Mouse (Mus musculus) fat pad, adult 2 months (tissue): ENCODE measurements around the gene Cep104.

Experiments
- DNase-seq: peaks from one replicate; pipeline ENCODE4 v3.0.0-alpha.2; 2011; ENCODE audit warnings: low read depth, low spot score; ENCODE audit errors: extremely low read depth

The Cep104 gene

DNA sequence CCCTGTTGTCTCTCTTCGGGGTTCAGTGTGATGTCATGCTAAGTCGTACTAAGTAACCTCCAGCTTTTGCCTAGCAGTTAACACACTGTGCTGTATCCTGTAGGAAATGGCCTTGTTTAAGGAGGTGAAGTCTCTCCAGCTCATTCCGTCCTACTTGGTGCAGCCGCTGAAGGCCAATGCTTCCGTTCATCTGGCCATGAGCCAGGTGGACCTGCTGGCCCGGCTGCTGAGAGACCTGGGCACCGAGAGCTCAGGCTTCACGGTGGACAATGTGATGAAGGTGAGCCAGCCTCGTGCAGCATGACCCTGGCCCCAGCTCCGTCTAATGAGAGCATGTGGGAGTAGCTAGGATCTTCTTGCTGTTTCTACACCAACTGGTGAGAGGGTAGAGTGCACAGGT lies 17.7 kb downstream of the Cep104 start:
- DNase-seq = no peak

DNA sequence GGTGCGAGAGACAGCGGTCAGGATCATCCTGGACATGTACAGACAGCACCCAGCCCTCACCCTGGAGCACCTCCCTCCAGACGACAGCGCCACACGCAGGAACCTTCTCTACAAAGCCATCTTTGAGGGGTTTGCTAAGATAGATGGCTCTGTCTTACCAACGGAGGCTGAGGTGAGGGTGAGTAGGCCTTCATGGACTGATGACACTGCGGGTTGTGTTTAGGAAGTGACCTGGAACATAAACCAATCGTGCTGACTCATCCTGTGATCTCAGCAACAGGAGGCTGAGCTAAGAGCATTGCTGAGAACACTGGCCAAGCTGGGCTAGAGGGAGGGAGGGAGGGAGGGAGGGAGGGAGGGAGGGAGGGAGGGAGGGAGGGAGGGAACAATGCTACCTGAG lies 18.5 kb downstream of the Cep104 start:
- DNase-seq = no peak

DNA sequence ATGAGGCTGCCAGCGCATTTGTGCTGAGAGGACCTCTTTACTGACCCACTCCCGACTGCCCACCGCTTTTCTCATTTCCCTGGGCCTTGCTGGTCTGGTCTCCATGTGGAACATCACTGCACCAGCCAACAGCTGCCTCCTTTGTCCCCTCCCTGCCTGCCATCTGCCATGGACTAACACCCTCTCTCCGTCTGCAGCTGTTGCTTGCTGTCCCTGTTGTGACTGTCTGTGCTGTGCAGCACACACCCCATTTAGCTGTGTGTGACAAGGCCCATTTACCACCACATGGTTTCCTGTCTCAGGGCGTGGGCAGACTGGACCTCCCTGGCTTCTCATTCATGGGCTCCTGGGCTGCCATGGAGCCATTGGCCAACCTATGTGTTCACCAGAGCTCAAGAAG lies 30.5 kb downstream of the Cep104 start:
- no peak for DNase-seq

DNA sequence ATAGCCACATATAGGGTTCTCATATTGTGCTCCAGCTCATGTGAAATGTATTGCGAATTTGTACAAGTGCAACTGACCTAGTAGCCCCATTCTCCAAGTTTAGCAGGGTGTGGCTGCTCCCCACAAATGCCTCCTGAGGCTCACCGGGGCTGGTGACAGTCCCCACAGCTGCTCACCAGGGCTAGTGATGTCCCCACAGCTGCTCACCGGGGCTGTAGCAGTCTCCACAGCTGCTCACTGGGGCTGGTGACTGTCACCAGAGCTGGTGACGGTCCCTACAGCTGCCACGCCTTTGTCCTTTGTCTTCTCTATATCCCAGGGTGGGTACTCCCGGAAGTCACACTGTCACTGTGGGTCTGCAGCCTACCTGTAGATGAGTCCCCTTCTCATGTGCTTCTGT lies 31.3 kb downstream of the Cep104 start:
- DNase-seq = no peak

DNA sequence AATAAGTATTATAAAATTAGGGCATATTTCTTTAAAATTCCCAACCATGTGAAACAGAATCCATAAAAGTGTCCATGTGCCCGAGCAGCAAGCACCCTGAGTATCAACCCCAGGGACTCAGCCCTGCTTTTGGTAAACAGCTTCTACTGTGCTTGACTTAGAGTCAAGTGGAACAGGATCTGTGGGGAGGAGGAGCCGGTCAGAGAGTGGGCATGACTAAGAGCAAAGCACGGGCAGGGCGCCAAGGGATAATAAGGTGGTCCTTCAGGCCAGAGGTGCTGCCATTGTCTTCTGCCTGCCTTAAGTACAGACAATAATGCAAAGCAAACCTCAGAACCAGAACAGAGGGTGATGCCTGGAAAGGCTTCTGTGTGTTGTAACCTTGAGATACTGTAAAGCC lies 32.8 kb downstream of the Cep104 start:
- no peak for DNase-seq

DNA sequence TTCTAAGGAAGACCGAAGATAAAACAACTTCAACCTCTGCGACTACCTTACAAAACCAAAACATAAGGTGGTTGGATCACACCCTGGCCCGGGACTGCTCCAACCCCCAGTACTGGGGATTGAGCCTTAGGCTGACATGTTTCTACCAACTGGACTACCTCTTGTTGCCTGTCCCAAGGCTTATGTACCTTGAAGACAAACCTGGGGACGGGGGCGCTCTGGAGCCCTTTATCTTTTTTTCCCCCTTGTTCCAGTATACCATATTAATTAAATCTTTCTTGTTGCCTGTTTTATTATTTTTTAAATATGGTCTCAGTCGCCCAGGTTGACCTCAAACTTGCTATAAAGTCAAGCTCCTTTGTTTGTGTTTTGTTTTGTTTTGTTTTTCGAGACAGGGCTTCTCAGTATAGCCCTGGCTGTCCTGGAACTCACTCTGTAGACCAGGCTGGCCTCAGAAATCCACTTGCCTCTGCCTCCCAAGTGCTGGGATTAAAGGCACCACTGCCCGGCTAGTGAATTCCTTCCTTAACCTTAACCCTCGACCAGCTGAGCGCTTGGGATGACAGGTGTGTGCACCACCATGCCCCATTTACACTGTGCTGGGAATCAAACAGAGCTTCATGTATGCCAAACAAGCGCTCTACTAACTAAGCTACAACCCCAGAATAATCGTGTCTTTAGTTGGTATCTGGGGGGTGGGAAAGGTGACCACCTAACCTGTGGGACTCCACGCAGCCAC lies 36.1 kb downstream of the Cep104 start:
- DNase-seq = no peak

DNA sequence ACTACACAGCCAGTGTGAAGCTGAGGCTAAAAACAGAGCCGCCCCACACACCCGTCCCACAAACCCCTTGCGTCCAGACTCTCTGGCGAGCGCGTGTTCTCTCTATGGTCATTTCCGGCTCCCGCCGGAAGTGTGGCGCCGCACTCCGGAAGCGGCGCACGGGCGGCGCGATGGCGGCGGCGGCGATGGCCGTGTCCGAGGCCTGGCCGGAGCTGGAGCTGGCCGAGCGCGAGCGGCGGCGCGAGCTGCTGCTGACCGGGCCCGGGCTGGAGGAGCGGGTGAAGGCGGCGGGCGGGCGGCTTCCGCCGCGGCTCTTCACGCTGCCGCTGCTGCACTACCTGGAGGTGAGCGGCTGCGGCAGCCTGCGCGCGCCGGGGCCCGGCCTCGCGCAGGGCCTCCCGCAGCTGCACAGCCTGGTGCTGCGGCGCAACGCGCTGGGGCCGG lies 36.7 kb downstream of the Cep104 start, which contains the start of gene Lrrc47:
Gene Lrrc47, plus strand, starts transcription at position 86 of the 444 bp plus-strand sequence.
- DNase-seq = no peak

DNA sequence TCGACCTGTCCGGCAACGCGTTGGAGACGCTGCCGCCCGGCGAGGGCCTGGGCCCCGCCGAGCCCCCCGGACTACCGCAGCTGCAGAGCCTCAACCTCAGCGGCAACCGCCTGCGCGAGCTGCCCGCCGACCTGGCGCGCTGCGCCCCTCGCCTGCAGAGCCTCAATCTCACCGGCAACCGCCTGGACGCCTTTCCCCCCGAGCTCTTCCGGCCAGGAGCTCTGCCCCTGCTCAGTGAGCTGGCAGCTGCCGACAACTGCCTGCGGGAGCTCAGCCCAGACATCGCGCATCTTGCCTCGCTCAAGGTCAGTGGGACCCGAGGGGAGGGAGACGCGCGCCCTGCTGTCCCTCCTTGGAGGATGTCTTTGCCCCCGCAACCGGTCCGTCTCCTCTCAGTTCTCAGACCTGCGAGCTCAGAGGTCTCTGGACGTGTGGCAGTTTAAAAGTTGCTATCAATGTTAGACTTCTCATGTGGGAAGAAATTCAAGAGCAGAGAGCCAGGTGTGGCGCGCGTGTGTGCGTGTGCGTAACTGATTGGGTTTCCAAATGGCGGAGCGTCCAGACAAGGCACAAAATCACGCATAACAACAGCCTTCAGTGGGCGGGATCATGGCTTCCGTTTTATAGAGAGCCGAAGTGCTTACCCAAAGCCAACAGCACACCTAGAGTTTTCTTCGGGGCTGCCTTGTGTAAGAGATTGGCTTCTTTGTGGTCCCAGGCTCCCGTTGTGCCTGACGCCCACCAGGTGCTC lies 37.3 kb downstream of the Cep104 start:
- DNase-seq = no peak

DNA sequence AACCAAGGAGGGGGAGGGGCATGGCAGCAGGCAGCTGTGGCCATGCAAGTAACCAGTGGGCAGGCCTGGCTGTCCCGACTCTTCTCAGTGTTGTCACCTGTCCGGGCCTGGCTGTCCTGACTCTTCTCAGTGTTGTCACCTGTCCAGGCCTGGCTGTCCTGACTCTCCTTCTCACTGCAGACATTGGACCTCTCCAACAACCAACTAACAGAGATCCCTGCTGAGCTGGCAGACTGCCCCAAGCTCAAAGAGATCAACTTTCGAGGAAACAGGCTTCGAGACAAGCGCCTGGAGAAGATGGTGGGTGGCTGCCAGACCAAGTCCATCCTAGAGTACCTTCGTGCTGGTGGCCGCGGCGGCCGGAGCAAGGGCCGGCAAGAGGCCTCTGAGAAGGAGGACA lies 40.5 kb downstream of the Cep104 start:
- no peak for DNase-seq

DNA sequence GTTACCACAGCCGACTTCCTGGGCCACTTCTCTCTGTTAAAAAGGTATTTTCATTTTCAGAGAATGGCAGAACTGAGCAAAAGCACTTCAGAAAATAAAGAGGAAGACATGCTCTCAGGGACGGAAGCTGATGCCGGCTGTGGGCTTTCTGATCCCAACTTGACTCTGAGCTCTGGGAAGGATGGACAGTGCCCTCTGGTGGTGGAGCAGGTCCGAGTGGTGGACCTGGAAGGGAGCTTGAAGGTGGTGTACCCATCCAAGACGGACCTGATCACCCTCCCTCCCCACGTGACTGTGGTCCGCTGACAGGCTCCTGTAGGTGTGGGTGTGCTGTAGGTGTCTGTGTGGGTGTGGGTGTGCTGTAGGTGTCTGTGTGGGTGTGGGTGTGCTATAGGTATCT lies 44.6 kb downstream of the Cep104 start:
- no peak for DNase-seq

DNA sequence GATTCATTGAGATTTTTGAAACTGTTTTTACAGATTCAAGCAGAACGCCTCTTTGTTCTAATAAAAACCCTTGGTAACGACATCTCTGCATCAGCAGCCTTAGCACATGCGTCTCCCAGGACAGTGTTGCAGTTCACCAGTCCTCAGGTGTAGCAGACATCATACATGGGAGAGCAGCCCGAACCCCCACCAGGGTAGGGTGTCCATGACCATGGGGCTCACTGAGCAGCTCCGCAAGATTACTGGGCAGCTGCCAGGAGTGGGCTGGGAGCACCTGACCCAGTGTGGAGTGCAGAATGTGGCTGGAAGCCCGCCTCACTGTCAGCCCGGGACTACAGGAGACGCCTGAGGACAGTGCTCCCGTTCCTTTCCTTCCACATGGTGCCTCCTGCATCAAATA lies 46.4 kb downstream of the Cep104 start:
- no peak for DNase-seq

DNA sequence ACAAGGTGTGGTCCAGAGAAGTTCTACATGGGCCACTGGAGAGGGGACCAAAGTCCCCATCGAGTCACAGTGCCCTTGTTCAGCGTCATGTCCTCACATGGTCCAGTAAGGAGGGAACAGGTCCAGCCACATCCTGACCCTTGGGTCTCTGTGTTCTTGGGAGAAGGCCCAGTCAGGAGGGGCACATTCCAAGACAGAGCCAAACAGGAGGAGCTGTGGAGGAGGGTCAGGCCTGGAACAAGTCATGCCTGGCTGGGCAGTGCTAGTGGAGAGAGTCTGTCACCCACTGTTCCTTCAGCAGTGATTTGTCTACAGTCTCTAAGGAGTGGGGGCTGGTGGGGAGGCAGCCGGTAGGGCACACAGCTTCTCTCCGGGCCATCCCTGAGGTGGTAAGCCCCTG lies 47.4 kb downstream of the Cep104 start:
- DNase-seq = no peak

DNA sequence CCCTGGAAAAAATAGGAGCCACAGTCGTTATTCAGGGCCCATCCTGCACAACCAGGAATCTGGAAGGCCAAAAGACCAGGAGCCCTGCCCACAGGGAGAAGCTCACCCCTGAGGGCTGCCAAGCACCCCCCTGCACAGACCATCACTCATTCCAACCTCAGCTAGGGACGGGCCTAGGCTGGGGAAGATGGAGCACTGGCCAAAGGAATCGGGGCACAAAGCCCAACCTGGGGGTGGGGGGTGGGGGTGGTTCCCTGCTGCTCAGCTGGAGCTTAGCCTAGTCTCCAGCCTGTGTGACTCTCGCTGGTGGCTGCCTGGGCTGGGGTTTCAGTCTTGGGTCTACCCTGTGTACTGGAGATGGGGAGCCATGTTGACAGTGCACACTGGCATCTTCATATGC lies 47.9 kb downstream of the Cep104 start:
- no peak for DNase-seq

DNA sequence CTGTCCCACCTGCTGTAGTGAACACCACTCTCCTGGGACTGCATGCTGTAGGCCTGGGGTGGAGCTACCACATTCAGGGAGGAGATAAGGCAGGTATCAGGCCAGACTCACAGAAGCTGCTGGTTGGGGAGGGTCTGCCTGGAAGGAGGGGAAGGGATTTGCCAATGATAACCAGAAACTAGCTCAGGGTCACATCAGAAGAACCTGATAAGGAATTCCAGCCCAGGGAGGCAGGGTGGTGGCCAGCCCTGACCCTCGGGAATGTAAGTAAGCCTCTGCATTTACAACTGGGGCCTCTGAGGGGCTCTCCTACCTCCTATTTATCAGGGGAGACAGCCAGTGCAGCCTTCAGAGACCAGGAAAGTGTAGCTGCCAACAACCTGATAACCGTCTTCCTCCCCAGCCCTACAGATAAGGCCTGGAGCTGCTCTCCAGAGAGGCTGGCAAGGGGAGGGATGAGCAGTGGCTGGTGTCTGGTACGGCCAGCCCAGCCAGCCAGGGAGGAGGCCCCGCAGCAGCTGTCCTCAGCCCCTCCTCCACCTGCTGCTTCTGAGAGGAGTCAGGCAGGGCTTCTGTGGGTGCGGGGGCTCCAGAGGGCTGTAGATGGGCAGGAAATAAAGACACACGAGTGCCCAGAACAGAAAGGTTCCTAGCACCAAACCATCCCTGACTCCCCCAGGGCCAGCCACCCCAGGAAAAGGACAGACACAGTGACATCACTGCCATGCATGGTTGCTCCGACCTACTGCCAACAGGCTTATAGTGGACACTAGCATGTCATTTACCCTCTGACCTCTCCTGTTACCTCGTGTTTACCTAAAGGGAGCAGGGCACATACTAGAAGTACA lies 49.0 kb downstream of the Cep104 start:
- no peak for DNase-seq

DNA sequence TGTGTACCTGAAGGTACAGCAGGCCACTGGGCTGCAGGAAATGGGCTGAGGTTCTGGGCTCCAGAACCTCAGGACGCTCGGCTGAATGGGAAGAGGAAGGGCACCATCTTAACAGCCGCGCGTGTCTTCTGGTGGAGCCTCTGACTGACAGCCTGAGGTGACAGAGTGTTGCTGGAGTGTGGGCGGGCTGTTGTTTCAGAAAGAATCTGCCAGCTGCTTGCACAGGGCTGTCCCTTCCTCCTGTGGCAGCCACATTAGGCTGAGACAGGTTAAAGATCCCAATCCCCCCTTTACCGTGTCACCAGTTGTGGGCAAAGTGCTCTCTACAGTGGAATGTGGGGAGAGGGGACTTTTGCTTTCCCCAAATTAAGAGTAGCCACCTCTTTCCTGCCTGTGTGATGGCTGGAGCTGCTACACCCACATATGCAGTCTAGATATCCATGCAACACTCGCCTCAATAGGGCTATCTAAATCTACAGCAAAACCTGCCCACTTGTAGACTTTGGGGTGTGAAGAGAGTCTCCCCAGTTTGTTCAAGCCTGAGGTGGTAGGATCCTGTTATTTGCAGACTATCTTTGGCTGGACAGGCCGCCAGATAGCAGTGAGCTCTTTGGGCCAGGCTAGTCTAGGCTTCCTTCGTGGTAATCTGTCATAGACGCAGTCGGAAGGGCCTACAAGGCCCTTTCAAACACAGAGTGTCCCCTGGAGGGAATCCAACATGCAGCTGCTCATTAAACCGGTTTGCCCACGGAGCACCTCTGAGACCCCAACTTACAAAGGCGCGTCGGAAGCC lies 49.9 kb downstream of the Cep104 start:
- DNase-seq = no peak

DNA sequence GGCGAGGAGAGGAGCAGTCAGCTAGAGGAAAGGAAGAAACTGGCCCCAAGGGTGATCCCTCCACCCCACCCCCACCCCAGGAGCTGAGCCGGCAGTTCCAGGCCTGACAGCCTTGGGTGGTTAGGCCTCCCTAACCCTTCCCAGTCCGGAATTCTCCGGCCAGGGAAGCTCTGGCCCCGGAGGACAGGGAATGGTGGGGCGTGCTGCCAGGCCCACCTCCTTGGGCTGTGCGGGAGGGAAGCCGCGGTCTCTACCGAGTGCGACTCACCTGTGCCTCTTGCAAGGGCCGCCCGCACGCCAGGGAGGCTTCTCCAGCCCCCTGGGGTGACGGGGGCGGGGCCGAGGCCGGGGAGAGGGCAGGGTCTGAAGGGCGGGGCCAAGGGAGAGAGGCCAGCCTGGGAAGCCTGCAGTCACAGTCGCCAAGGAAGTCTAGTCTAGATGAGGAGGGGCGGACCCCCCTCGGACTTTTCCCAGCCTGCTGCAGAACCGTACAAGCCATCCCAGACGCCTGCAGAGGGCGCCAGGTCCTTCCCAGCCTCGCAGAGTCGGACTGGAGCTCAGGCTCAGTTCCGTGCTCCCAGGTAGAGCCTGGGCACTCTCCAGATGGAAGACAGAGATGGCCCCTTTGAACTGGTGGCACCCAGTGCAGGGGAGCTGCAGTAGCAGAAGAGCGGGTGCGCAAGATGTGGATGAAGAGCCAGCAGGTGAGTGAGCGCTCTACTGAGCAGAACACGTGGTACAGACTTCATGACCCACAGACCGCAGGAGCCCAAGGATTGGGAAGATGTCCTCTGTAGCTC lies 50.8 kb downstream of the Cep104 start, which contains the start of gene Smim1:
Gene Smim1, minus strand, starts transcription at position 590 of the 800 bp plus-strand sequence.
- no peak for DNase-seq

DNA sequence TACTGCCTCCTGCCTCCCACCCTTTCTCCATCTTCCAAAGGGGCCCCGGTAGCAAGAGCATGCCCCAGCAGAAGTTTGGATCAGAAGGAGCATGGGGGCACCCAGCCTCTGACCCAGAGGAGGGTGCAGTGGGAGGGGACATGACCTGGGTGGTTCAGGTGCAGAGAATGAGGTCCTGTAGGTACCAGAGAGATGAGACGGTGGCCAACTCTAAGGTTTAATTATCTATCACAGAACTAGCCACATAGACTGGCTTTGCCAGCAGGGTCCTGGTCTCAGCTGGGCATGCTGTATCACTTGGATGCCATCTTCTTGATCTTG lies 51.4 kb downstream of the Cep104 start:
- no peak for DNase-seq

DNA sequence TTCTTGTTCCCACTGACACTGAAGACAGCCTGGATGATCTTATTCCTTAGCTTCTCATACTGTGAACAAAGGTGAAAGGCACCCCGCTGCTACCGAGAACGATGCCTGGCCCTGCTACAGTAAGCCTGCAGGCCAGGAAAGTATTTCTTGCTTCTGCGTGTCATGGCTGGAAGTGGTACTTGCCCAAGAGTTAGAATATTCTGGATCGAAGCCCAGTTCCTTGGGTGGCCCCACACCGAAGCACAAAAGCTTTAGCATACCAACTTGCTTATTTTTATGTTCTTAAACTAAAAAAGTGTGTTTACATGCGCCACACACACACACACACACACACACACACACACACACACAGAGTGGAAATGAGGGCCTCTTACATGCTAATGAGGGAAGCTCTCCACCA lies 53.1 kb downstream of the Cep104 start:
- DNase-seq = no peak

DNA sequence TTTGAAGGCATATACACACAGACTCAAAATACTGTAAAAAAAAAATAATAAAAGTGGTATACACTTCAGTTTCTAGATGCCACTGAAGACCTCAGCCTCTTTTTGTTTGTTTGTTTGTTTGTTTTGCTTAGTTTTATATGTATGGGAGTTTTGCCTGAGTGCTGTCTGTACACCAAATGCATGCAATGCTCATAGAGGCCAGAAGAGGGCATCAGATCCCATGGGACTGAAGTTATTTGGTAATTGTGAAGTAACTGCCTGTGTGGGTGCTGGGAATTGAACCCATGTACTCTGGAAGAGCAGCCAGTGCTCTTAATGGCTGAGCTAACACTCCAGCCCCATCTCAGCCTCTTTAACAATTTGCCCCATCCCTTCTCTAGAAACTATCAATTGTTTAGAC lies 53.7 kb downstream of the Cep104 start:
- DNase-seq = no peak

DNA sequence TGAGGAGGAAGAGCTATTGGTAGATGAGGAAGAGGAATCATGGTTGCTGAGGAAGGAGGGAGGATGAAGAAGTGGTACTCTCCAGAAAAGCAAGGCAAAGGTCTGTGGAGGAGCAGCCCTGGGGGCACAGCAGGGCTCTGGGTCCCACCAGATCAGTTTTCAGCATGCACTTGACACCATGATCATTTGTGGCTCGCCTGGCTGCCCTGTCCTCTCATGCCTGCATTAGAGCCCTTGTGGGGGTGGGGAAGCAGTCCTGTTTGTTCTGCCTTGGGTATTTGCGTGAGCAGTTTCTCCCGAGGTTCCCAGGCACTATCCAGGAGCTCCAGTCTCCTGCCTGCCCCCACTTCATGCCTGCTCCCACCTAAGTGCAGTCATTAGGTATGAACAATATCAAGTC lies 62.1 kb downstream of the Cep104 start:
- no peak for DNase-seq
